Mouse (Mus musculus) large intestine, adult 2 months (tissue): Measurements from ENCODE around the gene Rpl13. TPM values are rescaled to one million over a fixed set of nuclear protein-coding genes. Genes with fewer than 3 reads are reported as not detected.

Experiments used
- DNase-seq: peaks from one replicate; pipeline ENCODE4 v3.0.0-alpha.2; 2012; ENCODE audit warnings: low read depth, low spot score
- WGBS: fragments of 180-500 bp; shearing (Covaris S2); methylation state at CpG from one replicate; pipeline ENCODE4 v1.1.7; 2018; 5-methylcytosine and 5-hydroxymethylcytosine counted together
- polyA plus RNA-seq: library from polyadenylated mRNA; depleted of rRNA; stranded (reverse); fragments of >200 nt; gene quantifications from 2 replicates; pipeline ENCODE4 v1.2.3, GENCODE M21; 2012; rRNA removed

Rpl13 gene
- polyA plus RNA-seq, 1 experiment, result 1,989 TPM

DNA sequence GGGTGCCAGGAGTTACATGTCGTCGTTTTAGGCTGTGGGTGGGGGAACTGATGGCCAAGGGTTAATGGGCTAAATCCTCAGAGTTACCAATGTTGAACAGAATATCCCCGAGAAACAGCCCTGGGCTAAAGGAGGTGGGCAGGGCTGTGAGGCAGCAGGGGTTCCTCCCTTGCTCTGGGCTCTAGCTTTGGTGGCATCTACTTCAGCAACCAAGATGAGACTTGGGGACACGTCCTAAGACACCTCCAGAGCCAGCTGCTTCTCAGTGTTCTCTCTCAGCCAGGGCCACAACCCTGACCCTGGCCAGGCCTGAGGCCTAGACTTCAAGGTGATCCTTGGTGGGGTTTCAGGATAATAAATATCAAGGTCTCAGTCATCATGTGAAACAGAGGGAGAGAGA is 36.6 kb downstream of the Rpl13 start:
- WGBS, result 66% methylated on average over 4 of the region's 4 CpGs

DNA sequence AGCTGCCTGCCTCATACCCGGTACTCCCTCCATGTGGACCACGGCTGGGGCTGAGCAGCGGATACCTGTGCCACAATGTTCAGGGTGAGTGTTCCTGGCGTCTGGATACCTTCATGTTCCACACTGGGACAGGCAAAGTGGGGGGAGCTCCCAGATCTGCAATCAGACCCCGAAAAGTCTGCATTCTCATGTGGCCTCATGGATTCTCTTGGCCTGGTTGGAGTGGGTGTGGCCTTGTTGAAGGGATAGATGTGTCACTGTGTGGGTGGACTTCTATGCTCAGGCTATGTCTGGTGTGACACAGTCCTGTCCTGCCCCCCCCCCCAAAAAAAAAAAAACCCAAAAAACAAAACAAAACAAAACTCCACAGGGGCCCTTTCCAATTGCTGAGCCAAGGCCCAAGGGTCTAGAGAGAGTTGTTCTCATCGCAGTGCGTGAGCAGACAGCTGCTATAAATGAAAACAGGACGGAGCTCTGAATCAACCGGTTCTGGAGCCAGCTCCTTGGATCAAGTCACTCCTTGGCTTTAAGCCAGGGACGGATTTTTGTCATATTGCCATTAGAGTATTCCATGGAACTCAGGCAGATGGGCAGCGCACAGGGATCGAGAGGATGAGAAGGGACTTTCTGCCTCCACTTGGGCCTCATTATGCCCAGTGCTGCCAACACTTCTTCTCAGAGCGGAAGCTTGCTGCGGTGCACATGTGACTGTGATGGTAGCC is 39.8 kb downstream of the Rpl13 start:
- peak; percentile 13 for DNase-seq
- WGBS, result 58% methylated on average over 14 of the region's 14 CpGs

More for the DNA sequence above, 36.6 kb downstream of the Rpl13 start:
- DNase-seq, result no peak

- WGBS, result 46% methylated on average over 6 of the region's 6 CpGs
- DNase-seq, result peak; percentile 42
Measured at GRCm38 (mm10) chr8:123145279-123145678, 43.1 kb downstream of the Rpl13 start.

- DNase-seq, result no peak
- 69% methylated on average over 7 of the region's 7 CpGs for WGBS
Measured at GRCm38 (mm10) chr8:123146390-123146789, 44.2 kb downstream of the Rpl13 start.

DNA sequence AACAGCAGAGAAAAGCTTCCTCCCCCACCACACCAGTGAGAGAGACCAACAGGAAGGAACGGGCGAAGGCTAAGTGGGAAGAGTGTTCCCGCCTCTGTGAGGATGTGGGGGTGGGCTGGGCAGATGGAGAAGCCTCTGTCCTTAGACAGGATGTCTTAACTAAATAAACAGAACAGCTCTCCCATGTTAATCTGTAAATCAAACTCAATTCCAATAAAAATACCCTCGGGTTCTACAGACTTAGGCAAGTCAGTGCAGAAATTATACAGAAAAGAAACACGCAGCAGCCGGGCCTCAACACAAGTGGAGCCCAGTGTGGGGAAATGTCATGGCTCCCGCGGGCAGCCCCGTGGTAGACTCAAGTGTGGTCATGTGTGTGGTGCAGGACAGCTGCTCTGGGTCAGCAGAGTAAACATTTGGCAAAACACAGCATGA is 48.6 kb downstream of the Rpl13 start:
- WGBS, result 45% methylated on average over 9 of the region's 9 CpGs
- DNase-seq, result no peak

Other genes starting within 250 kb of the Rpl13 start
- gene Ankrd11, start 60.1 kb upstream of the Rpl13 start, polyA plus RNA-seq, result 30.1 and 48.1 TPM in 2 replicates
- 70.5 and 105 TPM in 2 replicates for gene Spg7, start 39.4 kb upstream of the Rpl13 start, polyA plus RNA-seq
- 0.53 and 0.97 TPM in 2 replicates for gene Cpne7, start 15.0 kb downstream of the Rpl13 start, polyA plus RNA-seq
- 0.99 and 1.2 TPM in 2 replicates for gene Sult5a1, start 56.0 kb downstream of the Rpl13 start, polyA plus RNA-seq
- 627 and 877 TPM in 2 replicates for gene Dpep1, start 83.9 kb downstream of the Rpl13 start, polyA plus RNA-seq
- 138 and 168 TPM in 2 replicates for gene Chmp1a, start 110.4 kb downstream of the Rpl13 start, polyA plus RNA-seq
- gene Spata33, start 110.5 kb downstream of the Rpl13 start, polyA plus RNA-seq, result 0.24 and 0.69 TPM in 2 replicates
- gene Cdk10, start 122.5 kb downstream of the Rpl13 start, polyA plus RNA-seq, result 37.4 and 38.5 TPM in 2 replicates
- 7.8 and 9.0 TPM in 2 replicates for gene Spata2l, start 133.9 kb downstream of the Rpl13 start, polyA plus RNA-seq
- gene Zfp276, start 151.8 kb downstream of the Rpl13 start, polyA plus RNA-seq, result 22.3 and 31.6 TPM in 2 replicates
- 32.9 and 47.0 TPM in 2 replicates for gene Vps9d1, start 152.0 kb downstream of the Rpl13 start, polyA plus RNA-seq
- gene Fanca, start 216.2 kb downstream of the Rpl13 start, polyA plus RNA-seq, result 18.0 and 35.6 TPM in 2 replicates
- gene Spire2, start 230.4 kb downstream of the Rpl13 start, polyA plus RNA-seq, result 27.4 and 32.5 TPM in 2 replicates